Mouse (Mus musculus) liver, embryonic 14.5 days (tissue): ENCODE measurements around the gene Ttll6.

Experiments
- CTCF ChIP-seq: IDR thresholded peaks from 2 replicates; pipeline ENCODE4 v1.5.1; 2016; ENCODE audit warnings: antibody characterized with exemption, low read depth, control low read depth
- EP300 ChIP-seq: IDR thresholded peaks from 2 replicates; pipeline ENCODE4 v1.6.1; 2016; ENCODE audit warnings: antibody characterized with exemption, low read depth

DNA sequence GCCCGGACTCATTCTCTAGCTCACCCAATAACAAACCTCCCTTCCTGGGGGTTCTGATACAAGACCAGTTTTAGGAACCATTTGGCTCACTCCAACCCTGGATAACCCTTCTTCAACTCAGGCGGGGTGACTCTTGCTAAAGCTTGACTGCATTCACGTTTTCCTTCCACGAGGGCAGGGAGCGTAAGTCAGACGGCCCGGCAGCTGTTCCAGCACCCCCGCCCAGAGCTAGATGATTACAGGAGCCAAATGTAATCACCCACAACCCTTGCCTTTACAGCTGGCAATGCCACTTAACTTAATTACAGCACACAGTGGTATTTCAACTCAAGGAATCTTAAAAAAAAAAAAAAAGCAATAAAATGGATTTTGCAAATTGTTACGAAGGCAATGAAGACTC lies 34.5 kb downstream of the Ttll6 start:
- TF ChIP-seq EP300, result no peak
- no peak for TF ChIP-seq CTCF
